Mouse (Mus musculus) stomach, postnatal 0 days (tissue): Measurements from ENCODE around the gene Nup43. TPM values are rescaled to one million over a fixed set of nuclear protein-coding genes. Genes with fewer than 3 reads are reported as not detected.
A peak's percentile ranks its signal among the peaks of the same experiment; 100 is the strongest.

Experiments
- ATAC-seq: fragments of 200-750 bp; cut with Nextera tagmentation; 2 replicates; pipeline ENCODE4 v1.8.0; 2017; ENCODE audit not compliant: low FRiP score, low TSS enrichment
- DNase-seq: peaks from one replicate; pipeline ENCODE4 v3.0.0-alpha.2; 2016; ENCODE audit warnings: low spot score
- H3K27ac ChIP-seq: fragments of 300-500 bp; sonication (generic); replicated peaks from 2 replicates; pipeline ENCODE4 v1.5.1; 2014; ENCODE audit warnings: mild to moderate bottlenecking, control low read depth
- H3K27me3 ChIP-seq: fragments of 300-500 bp; sonication (generic); 2 replicates; pipeline ENCODE4 v1.6.1; 2014; ENCODE audit warnings: low read length; ENCODE audit not compliant: control insufficient read depth, insufficient read depth
- H3K36me3 ChIP-seq: fragments of 300-500 bp; sonication (generic); 2 replicates; pipeline ENCODE4 v1.6.1; 2014; ENCODE audit warnings: low read length, mixed read lengths; ENCODE audit not compliant: control insufficient read depth, insufficient read depth
- H3K4me1 ChIP-seq: fragments of 300-500 bp; sonication (generic); replicated peaks from 2 replicates; pipeline ENCODE4 v1.6.1; 2014; ENCODE audit warnings: antibody characterized with exemption; ENCODE audit not compliant: control insufficient read depth, insufficient read depth
- H3K4me2 ChIP-seq: fragments of 300-500 bp; sonication (generic); replicated peaks from 2 replicates; pipeline ENCODE4 v1.6.1; 2014; ENCODE audit warnings: low read depth, mild to moderate bottlenecking, control low read depth, moderate library complexity
- H3K4me3 ChIP-seq: fragments of 300-500 bp; sonication (generic); 2 replicates; pipeline ENCODE4 v1.5.1; 2014; ENCODE audit warnings: low read depth, low read length, control low read depth
- H3K9ac ChIP-seq: fragments of 300-500 bp; sonication (generic); 2 replicates; pipeline ENCODE4 v1.6.1; 2014; ENCODE audit warnings: mild to moderate bottlenecking, low read length, control low read depth, mixed read lengths
- H3K9me3 ChIP-seq: fragments of 300-500 bp; sonication (generic); 2 replicates; pipeline ENCODE4 v1.6.1; 2016; ENCODE audit warnings: low read length; ENCODE audit not compliant: control insufficient read depth
- CTCF ChIP-seq: IDR thresholded peaks from 2 replicates; pipeline ENCODE4 v1.5.1; 2016; ENCODE audit warnings: antibody characterized with exemption, low read depth, mild to moderate bottlenecking, moderate library complexity
- EP300 ChIP-seq: optimal IDR thresholded peaks from 2 replicates; pipeline ENCODE3; 2016; ENCODE audit warnings: antibody characterized with exemption
- WGBS: fragments of 180-500 bp; shearing (Covaris S2); extraction: QIAGEN DNeasy Blood & Tissue Kit; methylation state at CpG from one replicate; pipeline ENCODE4 v1.1.7; 2014; 5-methylcytosine and 5-hydroxymethylcytosine counted together
- polyA plus RNA-seq: library from polyadenylated mRNA; unstranded; fragments of >200 nt; fragmentation: Nextera tagmentation; extraction: Ambion mirVana; gene quantifications from 2 replicates; pipeline ENCODE4 v1.2.1, GENCODE M21; 2015

Gene Nup43
- polyA plus RNA-seq, 1 experiment from 2014 or later = 17.5 TPM

- H3K36me3 ChIP-seq = no peaks in the 10 kb centered on the region
- H3K27me3 ChIP-seq = no peaks in the 10 kb centered on the region
- TF ChIP-seq EP300 = no peak
- TF ChIP-seq CTCF = no peak
- peak overlapping the region; percentile 75 for H3K4me3 ChIP-seq
- H3K9ac ChIP-seq = peak overlapping the region; percentile 64
- ATAC-seq (no peak; the same call in 1 of the 2 replicates), DNase-seq (no peak)
- H3K9me3 ChIP-seq = no peaks in the 10 kb centered on the region
- H3K27ac ChIP-seq = peak overlapping the region; percentile 76
- WGBS = under 1% methylated on average over 8 of the region's 8 CpGs
- H3K4me2 ChIP-seq = peak overlapping the region; percentile 77
- no peaks in the 10 kb centered on the region for H3K4me1 ChIP-seq
These were observed 59.2 kb downstream of the Nup43 start for GRCm38 (mm10) chr10:7726501-7726812.

GRCm38 (mm10) chr10:7727011-7727410 lies 59.7 kb downstream of the Nup43 start:
- peak overlapping the region; percentile 77 for H3K4me2 ChIP-seq
- H3K4me1 ChIP-seq = no peaks in the 10 kb centered on the region
- no peaks in the 10 kb centered on the region for H3K9me3 ChIP-seq
- 10% methylated on average over 3 of the region's 3 CpGs for WGBS
- no peak for TF ChIP-seq CTCF
- no peak for TF ChIP-seq EP300
- no peak overlapping the region for H3K27ac ChIP-seq
- H3K36me3 ChIP-seq = no peaks in the 10 kb centered on the region
- ATAC-seq (no peak), DNase-seq (no peak)
- H3K4me3 ChIP-seq = peak overlapping the region; percentile 75; the same call in 1 of the 2 replicates
- H3K9ac ChIP-seq = no peak overlapping the region
- H3K27me3 ChIP-seq = no peaks in the 10 kb centered on the region

Other genes with a start within 250 kb of the Nup43 start
- 0.56 and 0.59 TPM in 2 replicates for gene Ulbp1, start 193.9 kb upstream of the Nup43 start, polyA plus RNA-seq
- 2.9 and 3.8 TPM in 2 replicates for gene Lrp11, start 77.7 kb upstream of the Nup43 start, polyA plus RNA-seq
- gene Pcmt1, start 13.6 kb downstream of the Nup43 start, polyA plus RNA-seq = 61.0 and 65.7 TPM in 2 replicates
- gene Lats1, start 13.7 kb downstream of the Nup43 start, polyA plus RNA-seq = 4.7 TPM in 2 replicates
- gene Katna1, start 58.5 kb downstream of the Nup43 start, polyA plus RNA-seq = 40.2 and 42.5 TPM in 2 replicates
- gene Ginm1, start 125.3 kb downstream of the Nup43 start, polyA plus RNA-seq = 88.8 and 95.0 TPM in 2 replicates
- gene Ppil4, start 125.4 kb downstream of the Nup43 start, polyA plus RNA-seq = 21.3 and 23.3 TPM in 2 replicates
- gene Zc3h12d, start 165.0 kb downstream of the Nup43 start, polyA plus RNA-seq = 0.17 and 0.28 TPM in 2 replicates